Mouse (Mus musculus) urinary bladder, adult 18-20 months (tissue): ENCODE results near the gene Rrnad1.

ENCODE experiments used
- DNase-seq, 2 experiments: peaks; one replicate each; pipeline ENCODE4 v3.0.0; 2022; ENCODE audit warnings: low spot score in 2 of 2, mixed read lengths in 2 of 2

Gene Rrnad1

DNA sequence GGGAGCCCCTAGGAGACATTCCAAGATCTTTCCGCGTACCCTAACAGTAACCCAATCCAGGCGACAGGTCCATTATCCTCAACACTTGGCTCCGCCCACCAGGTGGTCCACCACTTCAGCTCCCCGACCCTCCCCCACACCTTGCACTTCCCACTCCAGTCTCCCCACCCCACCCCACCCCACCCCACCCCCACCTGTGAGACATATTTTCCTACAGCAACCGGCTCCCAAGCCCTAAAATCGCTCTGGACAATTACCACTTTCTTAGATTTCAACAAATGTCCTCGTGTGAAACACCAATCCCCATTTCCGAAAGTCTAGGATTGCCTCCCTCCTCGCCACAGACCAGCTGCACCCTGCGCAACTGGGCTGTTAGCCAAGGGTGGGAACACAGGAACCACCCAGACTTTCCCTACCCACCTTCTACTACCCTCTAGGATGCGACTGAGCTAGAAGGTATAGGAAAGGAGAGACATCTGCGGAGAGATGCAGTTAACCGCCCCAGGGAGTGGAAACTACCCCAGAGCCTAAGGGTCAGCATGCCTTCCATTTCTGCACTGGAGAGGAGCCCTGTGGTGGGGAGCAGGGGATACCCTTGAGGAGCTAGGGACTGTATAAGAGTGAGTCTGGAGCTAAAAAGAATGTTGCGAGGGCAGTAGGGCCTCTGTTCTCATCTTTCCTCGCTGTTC is 18.9 kb upstream of the Rrnad1 start:
- no peak for DNase-seq

- no peak for DNase-seq
These were observed 18.1 kb upstream of the Rrnad1 start, which contains the start of gene Crabp2 for GRCm38 (mm10) chr3:87948378-87949265. Crabp2 (plus strand) TSS chr3:87948666.

DNA sequence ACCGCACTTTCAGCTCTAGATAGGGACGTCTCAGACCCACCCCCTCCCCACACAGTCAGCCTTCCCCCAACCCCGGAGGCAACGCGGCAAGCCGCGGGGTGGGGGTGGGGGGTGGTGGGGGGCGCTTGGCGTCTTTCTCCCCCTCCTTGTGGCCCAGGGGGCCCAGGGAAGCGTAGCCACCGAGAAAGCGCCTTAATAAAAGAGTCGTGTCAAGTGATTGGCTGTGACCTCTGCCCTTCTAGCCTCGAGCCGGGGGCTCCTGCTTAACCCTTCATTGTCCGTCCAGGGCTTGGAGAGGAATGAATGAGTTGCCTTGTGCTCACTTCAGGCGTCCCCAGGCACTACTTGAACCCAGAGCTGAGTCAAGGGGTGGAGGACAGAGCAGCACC is 17.3 kb upstream of the Rrnad1 start:
- no peak for DNase-seq

DNA sequence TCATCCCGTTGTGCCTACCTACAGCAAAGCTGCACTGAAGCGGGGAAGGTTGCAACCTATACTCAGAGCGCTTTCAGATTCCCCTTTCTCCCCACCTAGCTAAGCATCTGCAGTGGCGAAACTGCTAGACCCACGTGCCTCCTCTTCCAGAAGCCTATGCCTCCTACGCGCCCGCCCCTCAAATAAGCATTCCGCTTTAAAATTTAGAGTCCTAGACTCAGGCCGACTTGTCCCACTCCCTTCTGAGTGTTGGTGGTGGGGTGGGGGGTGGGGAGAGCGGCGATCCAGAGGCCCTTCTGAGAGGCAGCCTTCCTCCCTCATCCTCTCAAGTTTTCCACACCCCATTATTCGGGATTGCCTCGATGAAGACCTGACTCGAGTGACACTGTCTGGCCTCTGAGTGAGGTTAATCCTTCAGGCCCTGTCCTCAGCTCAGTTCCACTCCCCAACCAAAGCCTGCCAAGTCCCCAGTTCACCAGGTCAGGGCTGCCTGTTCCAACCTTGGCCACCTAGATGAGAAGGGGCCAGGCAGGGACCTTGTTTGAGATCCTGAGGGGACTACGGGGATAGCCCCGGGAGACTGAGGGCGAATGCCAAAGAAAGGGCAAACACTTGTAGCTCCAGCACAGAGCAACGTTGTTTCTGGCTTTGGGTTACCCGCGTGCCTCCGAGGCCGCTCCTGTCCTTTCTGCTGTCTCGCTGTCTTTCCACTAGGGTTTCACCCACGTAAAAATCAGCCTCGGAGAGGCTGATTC is 16.7 kb upstream of the Rrnad1 start:
- DNase-seq: no peak

- DNase-seq: no peak
These were observed 16.0 kb upstream of the Rrnad1 start for GRCm38 (mm10) chr3:87946541-87946860.

DNA sequence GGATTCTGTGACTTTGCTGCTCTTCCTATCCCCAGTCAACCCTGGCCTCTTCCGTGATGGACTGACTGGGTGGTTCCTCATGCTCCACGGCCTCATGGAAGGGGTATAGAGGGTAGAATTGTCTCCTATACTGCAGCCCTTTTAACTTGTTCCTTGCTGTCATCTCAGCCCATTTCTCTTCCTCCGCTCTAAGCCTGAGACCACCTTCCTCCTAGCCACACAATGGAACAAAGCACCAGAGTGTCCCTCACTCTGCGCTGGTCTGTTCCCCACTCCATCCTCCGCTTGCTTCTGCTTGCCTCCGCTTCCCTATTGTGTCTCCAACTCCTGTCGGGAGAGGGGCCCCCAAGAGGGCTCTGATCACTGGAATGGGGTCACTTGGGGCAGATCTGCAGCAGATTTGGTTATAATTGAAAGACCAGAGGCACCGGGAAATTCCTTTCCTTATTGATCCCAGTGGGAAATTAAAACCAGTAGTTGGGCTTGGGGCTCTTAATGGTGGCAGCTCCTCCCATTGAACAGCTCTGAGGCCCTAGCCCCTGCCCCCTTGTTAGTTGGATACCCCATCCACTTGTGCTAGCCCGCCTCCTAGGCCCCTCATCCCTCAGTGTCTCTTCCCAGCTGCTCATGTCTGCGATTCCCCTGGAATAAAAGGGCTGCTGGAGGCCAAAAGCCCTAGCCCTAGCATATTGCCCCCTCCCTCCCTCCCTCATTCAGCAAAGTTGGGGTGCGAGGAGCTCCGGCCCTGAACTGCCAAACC is 15.4 kb upstream of the Rrnad1 start:
- no peak for DNase-seq

- DNase-seq: peak in 1 of 2 experiments; percentile 29
These were observed 14.5 kb upstream of the Rrnad1 start for GRCm38 (mm10) chr3:87944838-87945600.

GRCm38 (mm10) chr3:87943586-87943985 is 13.1 kb upstream of the Rrnad1 start:
- DNase-seq: no peak

GRCm38 (mm10) chr3:87942471-87942870 is 12.0 kb upstream of the Rrnad1 start:
- DNase-seq: no peak

DNA sequence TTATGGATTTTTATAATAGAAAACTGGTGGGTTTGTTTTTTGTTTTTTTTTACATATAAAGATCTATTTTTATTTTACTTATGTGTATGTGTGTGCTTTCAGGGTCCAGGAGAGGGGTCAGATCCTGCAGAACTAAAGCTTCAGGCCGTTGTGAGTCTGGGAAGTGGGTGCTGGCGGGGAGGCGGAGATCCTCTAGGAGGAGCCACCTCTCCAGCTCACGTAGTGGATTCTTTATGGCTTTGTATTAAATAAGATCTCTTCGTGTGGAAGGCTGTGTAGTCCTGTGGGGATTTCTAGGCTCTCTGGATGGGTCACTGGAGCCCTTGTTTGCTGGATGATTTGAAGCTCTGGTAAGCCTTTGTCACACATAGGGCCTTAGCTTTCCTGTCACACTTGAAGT is 10.1 kb upstream of the Rrnad1 start:
- DNase-seq: no peak

GRCm38 (mm10) chr3:87935776-87936175 is 5.3 kb upstream of the Rrnad1 start:
- DNase-seq: peak; percentile 65 to 68

- no peak for DNase-seq
These were observed 4.7 kb upstream of the Rrnad1 start for GRCm38 (mm10) chr3:87935201-87935600.

GRCm38 (mm10) chr3:87934501-87934900 is 4.0 kb upstream of the Rrnad1 start:
- no peak for DNase-seq

DNA sequence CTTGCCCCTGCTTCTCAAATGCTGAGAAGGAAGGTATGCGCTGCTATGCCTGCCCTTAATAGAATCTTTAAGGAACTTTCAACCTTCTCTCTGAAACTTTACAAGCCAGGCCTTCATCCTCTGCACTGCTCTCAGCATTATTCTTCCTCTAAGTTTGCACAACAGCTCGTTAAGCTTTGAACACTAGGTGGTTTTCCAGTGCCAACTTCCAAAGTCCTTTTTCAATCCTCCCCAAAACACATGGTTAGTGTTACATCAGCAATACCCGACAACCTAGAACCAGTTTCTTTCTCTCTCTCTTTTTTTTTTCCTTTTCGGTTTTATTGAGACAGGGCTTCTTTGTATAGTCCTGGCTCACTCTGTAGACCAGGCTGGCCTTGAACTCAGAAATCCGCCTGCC is 3.5 kb upstream of the Rrnad1 start:
- no peak for DNase-seq

- DNase-seq: no peak
These were observed 1.0 kb downstream of the Rrnad1 start for GRCm38 (mm10) chr3:87929341-87930077.

- no peak for DNase-seq
These were observed 3.1 kb downstream of the Rrnad1 start for GRCm38 (mm10) chr3:87927452-87927851.

DNA sequence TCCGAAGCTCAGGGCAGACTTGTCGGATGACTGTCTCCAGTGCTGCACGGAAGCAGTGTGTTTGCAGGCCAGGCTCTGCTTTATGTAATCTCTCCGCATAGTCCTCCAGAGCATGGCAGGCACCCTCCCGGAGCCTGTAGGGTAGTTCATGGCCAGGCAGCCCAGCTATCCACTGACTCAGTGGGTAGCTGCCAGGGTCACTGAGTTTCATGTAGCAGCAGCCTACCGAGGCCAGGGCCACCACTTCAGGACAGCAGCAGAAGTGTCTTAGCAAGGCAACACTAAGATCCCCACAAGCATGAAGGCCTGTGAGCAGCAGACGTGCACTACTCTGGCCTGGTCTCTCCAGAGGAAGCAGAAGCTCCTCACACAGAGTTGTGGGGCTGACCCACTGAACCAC is 5.5 kb downstream of the Rrnad1 start:
- no peak for DNase-seq

DNA sequence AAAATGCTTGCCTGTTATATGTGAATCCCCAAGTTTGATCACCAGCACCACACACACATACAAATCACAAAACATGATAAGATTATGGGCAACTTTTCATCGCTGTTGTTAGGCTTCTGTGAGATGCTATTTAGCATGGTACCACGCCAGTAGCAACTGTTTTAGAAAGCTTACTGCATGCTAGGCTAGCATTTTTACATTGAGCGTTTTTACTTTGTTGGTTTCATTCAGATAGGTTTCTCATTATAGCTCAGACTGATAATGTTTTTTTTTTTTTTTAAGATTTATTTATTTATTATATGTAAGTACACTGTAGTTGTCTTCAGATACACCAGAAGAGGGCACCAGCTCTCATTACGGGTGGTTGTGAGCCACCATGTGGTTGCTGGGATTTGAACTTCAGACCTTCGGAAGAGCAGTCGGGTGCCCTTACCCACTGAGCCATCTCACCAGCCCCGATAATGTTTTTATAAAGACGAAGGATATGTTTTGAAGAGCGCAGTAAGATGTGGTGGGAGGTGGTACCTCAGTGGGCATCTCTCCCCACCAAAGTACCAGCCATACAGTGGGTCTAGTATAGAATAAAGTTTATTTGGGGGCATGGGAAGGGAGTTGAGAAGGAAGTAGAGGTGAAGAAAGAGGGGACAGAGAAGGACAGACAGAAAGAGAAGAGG is 10.1 kb downstream of the Rrnad1 start:
- DNase-seq: no peak

- DNase-seq: peak; percentile 56 to 77
These were observed 11.0 kb downstream of the Rrnad1 start, which contains the start of gene Mrpl24 for GRCm38 (mm10) chr3:87919336-87920108. Mrpl24 (plus strand) TSS chr3:87919506.
